Mouse (Mus musculus) heart, adult 2 months (tissue): ENCODE measurements around the gene Gm10750. TPM values are rescaled to one million over a fixed set of nuclear protein-coding genes. Genes with fewer than 3 reads are reported as not detected.
"Not testable (repeated sequence)": the region's sequence is repeated elsewhere in the genome, so short reads cannot be mapped to it uniquely, and the experiment has no call there.

Experiments
- DNase-seq, 2 experiments: peaks; one replicate each; pipeline ENCODE4 v3.0.0; 2021
- H3K27ac ChIP-seq: fragments of 200-600 bp; 2 replicates; pipeline ENCODE4 v1.8.1; 2022
- H3K27me3 ChIP-seq: fragments of 200-500 bp; 2 replicates; pipeline ENCODE4 v1.6.1; 2012; ENCODE audit warnings: mild to moderate bottlenecking, low read length, inconsistent platforms, mixed read lengths; ENCODE audit not compliant: control insufficient read depth, insufficient read depth
- H3K36me3 ChIP-seq: fragments of 200-500 bp; 2 replicates; pipeline ENCODE4 v1.6.1; 2012; ENCODE audit warnings: low read length, inconsistent platforms; ENCODE audit not compliant: control insufficient read depth, insufficient read depth
- H3K4me1 ChIP-seq: fragments of 200-500 bp; 2 replicates; pipeline ENCODE4 v1.6.1; 2011; ENCODE audit warnings: low read length; ENCODE audit not compliant: control insufficient read depth, insufficient read depth
- H3K4me3 ChIP-seq: fragments of 200-600 bp; 2 replicates; pipeline ENCODE4 v1.8.1; 2022
- H3K79me2 ChIP-seq: fragments of 200-500 bp; replicated peaks from 2 replicates; pipeline ENCODE4 v1.6.1; 2012; ENCODE audit warnings: mild to moderate bottlenecking, inconsistent platforms, low read length, moderate library complexity, mixed read lengths; ENCODE audit not compliant: control insufficient read depth, insufficient read depth
- H3K9ac ChIP-seq: fragments of 200-500 bp; 2 replicates; pipeline ENCODE4 v1.6.1; 2012; ENCODE audit warnings: low read depth, mild to moderate bottlenecking, control low read depth, inconsistent platforms, low read length, mixed read lengths
- CTCF ChIP-seq: fragments of 200-600 bp; IDR thresholded peaks from 2 replicates; pipeline ENCODE4 v1.8.1; 2022; ENCODE audit warnings: antibody characterized with exemption, mild to moderate bottlenecking, moderate library complexity
- EP300 ChIP-seq: fragments of 200-500 bp; IDR thresholded peaks from 2 replicates; pipeline ENCODE4 v1.6.1; 2011; ENCODE audit warnings: low read depth, low read length, control low read depth; ENCODE audit not compliant: insufficient read depth
- POLR2A ChIP-seq: fragments of 200-500 bp; IDR thresholded peaks from 2 replicates; pipeline ENCODE4 v1.6.1; 2011; ENCODE audit warnings: mild to moderate bottlenecking, low read depth, low read length, control low read depth; ENCODE audit not compliant: insufficient read depth
- WGBS: fragments of 180-500 bp; shearing (Covaris S2); methylation state at CpG from one replicate; pipeline ENCODE4 v1.1.7; 2018; 5-methylcytosine and 5-hydroxymethylcytosine counted together
- intact Hi-C: fragments of 180-260 bp; cut with DNase I; formaldehyde crosslinking; loops from one replicate; pipeline ENCODE4 v1.15.1; 2025
- long read RNA-seq: library from polyadenylated mRNA; stranded (forward); transcript quantifications from one replicate; pipeline ENCODE4 v2.0.0, GENCODE M21; 2021
- polyA plus RNA-seq: library from polyadenylated mRNA; depleted of rRNA; stranded (reverse); fragments of >200 nt; gene quantifications from 2 replicates; pipeline ENCODE4 v1.2.3, GENCODE M21; 2012; rRNA removed
- total RNA-seq, 2 experiments: library from RNA; stranded (reverse); gene quantifications; 2 replicates each; pipeline ENCODE4 v1.2.3; 2021

Gm10750 gene
- total RNA-seq (not detected), polyA plus RNA-seq (not detected in 2 replicates)
- long read RNA-seq = 0 reads

GRCm38 (mm10) chr2:149017137-149017536 lies at the start of gene Gm10750:
Gene Gm10750, minus strand, starts transcription at chr2:149017237.
- intact Hi-C loops, H3K9ac ChIP-seq: not testable (repeated sequence)
- WGBS = 59% methylated on average over 5 of the region's 5 CpGs

GRCm38 (mm10) chr2:149004826-149005225 lies 12.2 kb downstream of the Gm10750 start:
- Histone ChIP-seq H3K4me1 (no peaks in the 10 kb centered on the region), H3K27ac (no peak overlapping the region), H3K4me3 (no peak overlapping the region), H3K27me3 (no peaks in the 10 kb centered on the region), H3K79me2 (no peaks in the 10 kb centered on the region), H3K9ac (no peak overlapping the region), H3K36me3 (no peaks in the 10 kb centered on the region)
- DNase-seq = no peak
- 57% methylated on average over 2 of the region's 2 CpGs for WGBS
- no peak for TF ChIP-seq EP300
- TF ChIP-seq POLR2A = no peak
- TF ChIP-seq CTCF = no peak
- intact Hi-C loops = loop anchor here (5.0 kb wide), 1 partner anchor 73 kb away; no protein-coding TSS in a partner anchor

More at GRCm38 (mm10) chr2:149017137-149017536, at the start of gene Gm10750:
- H3K4me3 ChIP-seq, H3K79me2 ChIP-seq, H3K27ac ChIP-seq, DNase-seq, H3K27me3 ChIP-seq, H3K4me1 ChIP-seq, H3K36me3 ChIP-seq: not testable (repeated sequence)

- no peak for DNase-seq
- Histone ChIP-seq H3K36me3 (no peaks in the 10 kb centered on the region), H3K4me3 (no peak within 1 kb of the TSS), H3K4me1 (no peaks in the 10 kb centered on the region), H3K79me2 (no peaks in the 10 kb centered on the region), H3K27ac (no peak within 1 kb of the TSS), H3K27me3 (no peaks in the 10 kb centered on the region), H3K9ac (no peak within 1 kb of the TSS)
- intact Hi-C loops = loop anchor here (5.0 kb wide), 1 partner anchor 71 kb away; no protein-coding TSS in a partner anchor
- TF ChIP-seq EP300 = no peak
- TF ChIP-seq POLR2A = no peak
- no peak for TF ChIP-seq CTCF
Measured at GRCm38 (mm10) chr2:149003151-149003550, 13.9 kb downstream of the Gm10750 start, which contains the start of gene Gm1330. Gene Gm1330, minus strand, starts transcription at chr2:149003251.

- H3K4me1 ChIP-seq = no peaks in the 10 kb centered on the region
Measured at GRCm38 (mm10) chr2:148995133-148995532, 21.9 kb downstream of the Gm10750 start.

More at GRCm38 (mm10) chr2:148995133-148995532, 21.9 kb downstream of the Gm10750 start:
- H3K4me3 ChIP-seq = no peak overlapping the region
- no peak overlapping the region for H3K27ac ChIP-seq
- WGBS = 83% methylated on average over 2 of the region's 2 CpGs
- no peak overlapping the region for H3K9ac ChIP-seq
- no peaks in the 10 kb centered on the region for H3K79me2 ChIP-seq
- TF ChIP-seq CTCF (no peak), POLR2A (no peak), EP300 (no peak)
- intact Hi-C loops = no loop called here
- no peaks in the 10 kb centered on the region for H3K27me3 ChIP-seq
- no peak for DNase-seq
- no peaks in the 10 kb centered on the region for H3K36me3 ChIP-seq

Other genes with a start within 250 kb of the Gm10750 start
- gene Cst11, start 245.7 kb downstream of the Gm10750 start, total RNA-seq = not detected
- not detected in 2 replicates for gene Cst11, start 245.7 kb downstream of the Gm10750 start, polyA plus RNA-seq
- gene 8030411F24Rik, start 235.2 kb downstream of the Gm10750 start, total RNA-seq = not detected
- gene 8030411F24Rik, start 235.2 kb downstream of the Gm10750 start, polyA plus RNA-seq = not detected in 2 replicates
- under 1 TPM in 1 of 2 experiments, not detected in 1; 0.50 TPM for gene Cst12, start 227.9 kb downstream of the Gm10750 start, total RNA-seq
- gene Cst12, start 227.9 kb downstream of the Gm10750 start, polyA plus RNA-seq = 0.67 TPM in 1 of 2 replicates, not detected in the other
- gene Cst8, start 218.5 kb downstream of the Gm10750 start, total RNA-seq = not detected
- not detected in 2 replicates for gene Cst8, start 218.5 kb downstream of the Gm10750 start, polyA plus RNA-seq
- not detected for gene Cst13, start 197.2 kb downstream of the Gm10750 start, total RNA-seq
- not detected in 2 replicates for gene Cst13, start 197.2 kb downstream of the Gm10750 start, polyA plus RNA-seq
- not detected for gene Cst9, start 182.1 kb downstream of the Gm10750 start, total RNA-seq
- 0.82 and 2.2 TPM in 2 replicates for gene Cst9, start 182.1 kb downstream of the Gm10750 start, polyA plus RNA-seq
- gene 9230104L09Rik, start 152.2 kb downstream of the Gm10750 start, total RNA-seq = 1 to 10 TPM in 1 of 2 experiments, under 1 TPM in 1; 0.73 to 1.5 TPM
- gene 9230104L09Rik, start 152.2 kb downstream of the Gm10750 start, polyA plus RNA-seq = 0.70 and 0.80 TPM in 2 replicates
- 1,000 to 10,000 TPM in 1 of 2 experiments, 100 to 1,000 TPM in 1; 956 to 1,050 TPM for gene Cst3, start 141.5 kb downstream of the Gm10750 start, total RNA-seq
- gene Cst3, start 141.5 kb downstream of the Gm10750 start, polyA plus RNA-seq = 1,635 and 1,968 TPM in 2 replicates
- not detected for gene Gm1330, start 14.0 kb downstream of the Gm10750 start, total RNA-seq
- not detected in 2 replicates for gene Gm1330, start 14.0 kb downstream of the Gm10750 start, polyA plus RNA-seq